Mouse (Mus musculus): Measurements from ENCODE around the gene 1700042G07Rik. TPM values are rescaled to one million over a fixed set of nuclear protein-coding genes. Genes with fewer than 3 reads are reported as not detected.

1700042G07Rik gene
- polyA plus RNA-seq, 1 experiment from 2014 or later, result not detected

DNA sequence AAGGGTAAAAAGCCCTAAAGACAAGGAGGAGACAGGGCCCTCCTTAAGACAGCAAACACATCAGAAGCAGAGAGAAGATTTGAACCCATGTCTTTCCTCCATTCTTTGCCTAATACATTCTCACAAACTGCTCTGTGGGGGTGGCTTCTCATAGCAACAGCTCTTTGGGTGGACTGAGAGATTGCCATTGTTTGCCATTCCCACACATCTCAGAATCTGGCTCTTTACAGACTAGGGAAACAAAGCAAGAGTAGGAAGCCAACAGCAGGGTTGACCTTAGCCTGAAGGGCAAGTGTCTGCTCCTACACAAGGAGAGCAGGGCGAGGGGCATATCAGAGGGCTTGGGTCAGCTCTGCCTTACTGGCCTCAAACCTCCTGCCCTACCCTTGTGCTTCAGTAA is 31.4 kb upstream of the 1700042G07Rik start:
- H3K36me3 ChIP-seq (ENCODE audit: control insufficient read depth, insufficient read depth, low read length), result no peaks in the 10 kb centered on the region
- no peak overlapping the region for H3K4me3 ChIP-seq (ENCODE audit: low read depth, low read length)
- no peaks in the 10 kb centered on the region for H3K9me3 ChIP-seq (ENCODE audit: control insufficient read depth, low read length)
- H3K27me3 ChIP-seq (replicated peaks; ENCODE audit: control insufficient read depth, insufficient read depth, low read length), result peaks cover 22% of the 10 kb centered on the region; the same call in 1 of the 2 replicates
- H3K4me2 ChIP-seq, result no peak overlapping the region
- peaks cover 3% of the 10 kb centered on the region; the same call in 1 of the 2 replicates for H3K4me1 ChIP-seq (replicated peaks; ENCODE audit: control insufficient read depth, insufficient read depth, low read length)
- DNase-seq (ENCODE audit: low spot score) (no peak), ATAC-seq (replicated peaks; ENCODE audit: low FRiP score) (no peak)
- 79% methylated on average over 1 of the region's 1 CpGs for WGBS
- H3K9ac ChIP-seq (ENCODE audit: low read depth, low read length), result no peak overlapping the region
- H3K27ac ChIP-seq (ENCODE audit: low read depth, low read length), result no peak overlapping the region

DNA sequence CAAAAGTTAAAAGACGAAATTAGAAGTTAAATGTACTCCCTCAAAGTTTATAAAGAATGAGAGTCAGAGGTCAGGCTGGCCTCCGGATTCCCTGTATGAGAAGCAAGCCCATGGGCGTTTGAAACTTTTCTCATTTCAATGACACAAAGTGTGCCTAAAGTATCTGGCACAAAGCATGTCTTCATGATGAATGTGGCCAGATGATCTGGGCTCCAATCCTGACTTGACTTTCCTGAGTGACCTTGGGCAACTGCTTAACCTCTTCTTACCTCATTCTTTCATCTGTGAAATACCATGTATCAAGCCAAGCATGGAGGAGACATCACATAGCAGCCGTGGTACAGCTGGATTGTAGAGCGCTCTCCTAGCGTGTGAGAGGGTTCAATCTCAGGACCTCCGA is 30.9 kb upstream of the 1700042G07Rik start:
- H3K4me1 ChIP-seq (replicated peaks; ENCODE audit: control insufficient read depth, insufficient read depth, low read length), result peaks cover 3% of the 10 kb centered on the region; the same call in 1 of the 2 replicates
- no peak overlapping the region for H3K4me2 ChIP-seq
- peaks cover 22% of the 10 kb centered on the region; the same call in 1 of the 2 replicates for H3K27me3 ChIP-seq (replicated peaks; ENCODE audit: control insufficient read depth, insufficient read depth, low read length)
- H3K27ac ChIP-seq (ENCODE audit: low read depth, low read length), result no peak overlapping the region
- whole genome bisulfite sequencing, result 79% methylated on average over 7 of the region's 7 CpGs
- H3K9ac ChIP-seq (ENCODE audit: low read depth, low read length), result no peak overlapping the region
- no peaks in the 10 kb centered on the region for H3K36me3 ChIP-seq (ENCODE audit: control insufficient read depth, insufficient read depth, low read length)
- ATAC-seq (replicated peaks; ENCODE audit: low FRiP score), result no peak
- no peak for DNase-seq (ENCODE audit: low spot score)
- no peak overlapping the region for H3K4me3 ChIP-seq (ENCODE audit: low read depth, low read length)
- peaks cover 2% of the 10 kb centered on the region; the same call in 1 of the 2 replicates for H3K9me3 ChIP-seq (ENCODE audit: control insufficient read depth, low read length)

DNA sequence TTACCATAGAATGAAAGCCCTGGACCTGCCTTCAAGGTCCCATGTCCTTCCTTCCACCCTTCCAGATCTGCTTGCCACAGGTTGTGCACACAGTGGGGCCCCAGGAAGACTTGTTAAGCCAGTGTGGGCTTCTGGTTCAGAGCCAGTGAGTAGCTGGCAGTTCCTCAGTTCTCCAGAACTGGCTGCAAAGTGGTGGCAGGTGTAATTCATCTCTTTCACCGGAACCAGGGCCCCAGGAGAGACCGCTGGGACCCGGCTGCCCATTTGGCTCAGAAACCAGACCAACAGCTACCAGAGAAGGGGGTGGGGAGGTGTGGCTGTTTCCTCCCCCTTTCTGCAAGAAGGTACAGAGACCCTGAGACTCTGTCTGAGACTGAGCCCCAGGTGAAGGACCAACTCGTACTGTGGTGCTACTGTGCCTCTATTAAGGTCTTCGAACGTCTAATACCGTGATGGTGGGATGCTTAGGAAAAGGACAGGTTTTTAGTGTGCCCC is 29.8 kb upstream of the 1700042G07Rik start:
- Histone ChIP-seq H3K9me3 (ENCODE audit: control insufficient read depth, low read length) (peaks cover 3% of the 10 kb centered on the region; the same call in 1 of the 2 replicates), H3K9ac (ENCODE audit: low read depth, low read length) (no peak overlapping the region), H3K4me2 (peak overlapping the region; percentile 98), H3K36me3 (ENCODE audit: control insufficient read depth, insufficient read depth, low read length) (no peaks in the 10 kb centered on the region), H3K4me1 (replicated peaks; ENCODE audit: control insufficient read depth, insufficient read depth, low read length) (peaks cover 3% of the 10 kb centered on the region; the same call in 1 of the 2 replicates), H3K4me3 (ENCODE audit: low read depth, low read length) (peak overlapping the region; percentile 66; the same call in 1 of the 2 replicates), H3K27me3 (replicated peaks; ENCODE audit: control insufficient read depth, insufficient read depth, low read length) (peaks cover 22% of the 10 kb centered on the region; the same call in 1 of the 2 replicates), H3K27ac (ENCODE audit: low read depth, low read length) (no peak overlapping the region)
- 12% methylated on average over 7 of the region's 7 CpGs for WGBS
- ATAC-seq (replicated peaks; ENCODE audit: low FRiP score), result no peak
- DNase-seq (ENCODE audit: low spot score), result no peak

DNA sequence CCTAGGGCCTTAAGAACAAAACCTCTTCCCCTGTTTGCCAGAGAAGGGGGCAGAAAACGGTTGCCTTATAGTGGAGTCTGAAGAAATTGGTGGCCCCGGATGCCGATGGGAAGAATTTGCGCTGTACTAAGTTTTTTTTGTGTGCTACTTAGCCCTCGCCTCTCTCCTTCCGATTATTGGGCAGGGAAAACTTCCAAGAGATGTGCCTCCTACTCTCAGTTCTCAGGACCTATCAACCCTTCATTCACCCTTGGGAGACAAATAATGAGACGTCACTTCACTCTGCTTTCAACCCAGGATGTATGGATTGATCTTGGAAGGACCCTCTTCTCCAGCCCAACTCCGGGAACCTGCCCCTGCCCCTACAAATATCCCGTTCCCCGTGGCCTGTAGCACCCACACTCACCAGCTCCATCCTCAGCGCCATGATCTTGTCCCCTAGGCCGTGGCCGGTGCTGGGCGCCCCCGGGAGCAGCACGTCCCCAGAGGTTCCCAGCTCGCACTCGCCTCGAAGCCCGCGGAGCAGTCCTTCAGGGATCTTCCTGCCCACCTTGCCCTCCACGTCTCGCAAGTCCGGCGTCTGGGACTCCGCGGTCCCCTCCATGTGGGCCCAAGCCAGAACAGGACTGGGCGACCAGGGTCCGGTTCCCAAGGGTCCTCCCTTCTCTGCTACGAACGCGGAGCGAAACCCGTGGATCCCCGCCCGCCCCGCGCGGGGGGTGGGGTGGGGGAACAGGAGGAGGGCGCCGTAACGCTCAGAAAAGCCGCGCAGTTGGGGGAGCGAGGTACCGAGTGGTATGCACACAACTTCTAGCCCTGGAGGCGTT is 29.1 kb upstream of the 1700042G07Rik start:
- Histone ChIP-seq H3K36me3 (ENCODE audit: control insufficient read depth, insufficient read depth, low read length) (no peaks in the 10 kb centered on the region), H3K9me3 (ENCODE audit: control insufficient read depth, low read length) (peaks cover 3% of the 10 kb centered on the region; the same call in 1 of the 2 replicates), H3K4me1 (replicated peaks; ENCODE audit: control insufficient read depth, insufficient read depth, low read length) (peaks cover 3% of the 10 kb centered on the region; the same call in 1 of the 2 replicates), H3K27me3 (replicated peaks; ENCODE audit: control insufficient read depth, insufficient read depth, low read length) (peaks cover 22% of the 10 kb centered on the region; the same call in 1 of the 2 replicates), H3K27ac (ENCODE audit: low read depth, low read length) (no peak overlapping the region), H3K4me3 (ENCODE audit: low read depth, low read length) (peak overlapping the region; percentile 66), H3K9ac (ENCODE audit: low read depth, low read length) (peak overlapping the region; percentile 66), H3K4me2 (peak overlapping the region; percentile 98)
- 1% methylated on average over 43 of the region's 47 CpGs for WGBS
- DNase-seq (ENCODE audit: low spot score) (peak; percentile 67), ATAC-seq (replicated peaks; ENCODE audit: low FRiP score) (peak; percentile 62)

DNA sequence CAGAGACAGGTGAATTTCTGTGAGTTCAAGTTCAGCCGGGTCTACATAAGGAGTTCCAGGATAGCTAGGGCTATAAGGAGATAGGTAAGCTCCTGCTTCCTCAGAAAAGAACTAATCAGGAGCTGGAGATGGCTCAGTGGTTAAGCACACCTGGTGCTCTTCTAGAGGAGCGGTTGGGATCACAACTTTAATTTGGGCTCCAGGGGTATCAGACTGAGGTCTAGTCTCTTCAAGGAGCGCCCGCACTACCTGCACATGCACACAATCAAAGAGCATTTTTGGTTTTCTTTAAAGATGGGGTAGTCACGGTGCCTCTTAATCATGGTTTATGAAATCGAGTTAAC is 23.4 kb upstream of the 1700042G07Rik start:
- peak overlapping the region; percentile 89 for H3K27ac ChIP-seq (ENCODE audit: low read depth, low read length)
- 30% methylated on average over 6 of the region's 6 CpGs for WGBS
- DNase-seq (ENCODE audit: low spot score), result no peak
- H3K36me3 ChIP-seq (ENCODE audit: control insufficient read depth, insufficient read depth, low read length), result peaks cover 19% of the 10 kb centered on the region
- H3K9me3 ChIP-seq (ENCODE audit: control insufficient read depth, low read length), result peaks cover 3% of the 10 kb centered on the region; the same call in 1 of the 2 replicates
- H3K9ac ChIP-seq (ENCODE audit: low read depth, low read length), result peak overlapping the region; percentile 83
- H3K4me1 ChIP-seq (replicated peaks; ENCODE audit: control insufficient read depth, insufficient read depth, low read length), result peaks cover 6% of the 10 kb centered on the region
- H3K4me3 ChIP-seq (ENCODE audit: low read depth, low read length), result peak overlapping the region; percentile 84
- peak; percentile 25 for ATAC-seq (replicated peaks; ENCODE audit: low FRiP score)
- no peaks in the 10 kb centered on the region for H3K27me3 ChIP-seq (replicated peaks; ENCODE audit: control insufficient read depth, insufficient read depth, low read length)
- peak overlapping the region; percentile 77 for H3K4me2 ChIP-seq

DNA sequence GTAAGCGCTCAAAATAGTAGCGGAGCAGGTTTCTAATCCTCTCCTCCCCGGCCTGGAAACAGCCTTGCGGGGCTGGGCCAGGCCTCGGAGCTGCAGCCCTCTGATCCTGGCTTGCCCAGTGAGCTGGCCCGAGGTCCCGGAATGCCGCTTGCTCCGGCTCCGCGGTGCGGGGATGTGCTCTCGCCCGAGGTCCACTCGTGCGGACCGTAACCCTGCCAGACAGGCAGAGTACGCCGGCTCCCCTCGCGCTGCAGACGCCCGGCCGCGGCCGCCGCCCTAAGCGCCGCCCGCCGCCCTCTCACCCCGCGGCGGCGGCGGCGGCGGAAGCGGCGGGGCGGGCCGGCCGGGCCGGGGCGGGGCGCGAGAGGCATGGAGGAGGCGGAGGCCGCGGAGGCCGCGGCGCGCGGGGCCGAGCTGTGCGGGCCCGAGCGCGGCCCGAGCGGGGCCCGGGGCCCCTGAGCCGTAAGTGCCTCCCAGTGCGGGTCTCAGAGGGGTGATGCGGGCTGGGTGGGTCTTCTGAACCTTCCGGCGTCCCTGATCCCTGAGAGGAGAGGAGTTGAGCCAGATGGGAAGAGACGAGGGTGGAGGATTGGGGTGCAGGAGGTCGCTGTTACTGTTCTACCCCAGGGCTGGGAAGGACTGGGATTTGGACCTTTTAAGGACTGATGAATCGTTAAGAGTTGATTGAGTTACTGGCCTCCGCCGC is 22.9 kb upstream of the 1700042G07Rik start:
- ATAC-seq (replicated peaks; ENCODE audit: low FRiP score) (peak; percentile 91), DNase-seq (ENCODE audit: low spot score) (peak; percentile 81)
- Histone ChIP-seq H3K9me3 (ENCODE audit: control insufficient read depth, low read length) (peaks cover 3% of the 10 kb centered on the region; the same call in 1 of the 2 replicates), H3K4me2 (peak overlapping the region; percentile 77), H3K27ac (ENCODE audit: low read depth, low read length) (peak overlapping the region; percentile 89), H3K9ac (ENCODE audit: low read depth, low read length) (peak overlapping the region; percentile 83), H3K27me3 (replicated peaks; ENCODE audit: control insufficient read depth, insufficient read depth, low read length) (no peaks in the 10 kb centered on the region), H3K4me3 (ENCODE audit: low read depth, low read length) (peak overlapping the region; percentile 84), H3K36me3 (ENCODE audit: control insufficient read depth, insufficient read depth, low read length) (peaks cover 23% of the 10 kb centered on the region), H3K4me1 (replicated peaks; ENCODE audit: control insufficient read depth, insufficient read depth, low read length) (peaks cover 6% of the 10 kb centered on the region; the same call in 1 of the 2 replicates)
- WGBS, result under 1% methylated on average over 67 of the region's 73 CpGs

DNA sequence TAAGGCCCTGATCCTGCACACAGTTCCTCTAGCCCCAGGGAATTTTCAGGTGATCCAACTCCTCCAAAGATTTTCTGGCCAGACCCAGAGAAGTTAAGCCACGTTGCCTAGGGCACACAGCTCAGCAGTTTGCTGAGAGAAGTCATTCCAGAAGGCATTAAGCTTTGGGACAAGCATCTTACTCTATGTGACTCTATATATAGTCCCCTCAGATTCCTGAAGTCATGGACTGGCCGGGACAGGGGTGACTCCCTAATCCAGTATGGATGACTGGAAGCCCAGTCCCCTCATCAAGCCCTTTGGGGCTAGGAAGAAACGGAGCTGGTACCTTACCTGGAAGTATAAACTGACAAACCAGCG is 22.3 kb upstream of the 1700042G07Rik start:
- DNase-seq (ENCODE audit: low spot score), result no peak
- Histone ChIP-seq H3K9ac (ENCODE audit: low read depth, low read length) (peak overlapping the region; percentile 83), H3K27me3 (replicated peaks; ENCODE audit: control insufficient read depth, insufficient read depth, low read length) (no peaks in the 10 kb centered on the region), H3K4me2 (peak overlapping the region; percentile 77), H3K36me3 (ENCODE audit: control insufficient read depth, insufficient read depth, low read length) (peaks cover 28% of the 10 kb centered on the region), H3K27ac (ENCODE audit: low read depth, low read length) (no peak overlapping the region), H3K4me1 (replicated peaks; ENCODE audit: control insufficient read depth, insufficient read depth, low read length) (peaks cover 6% of the 10 kb centered on the region; the same call in 1 of the 2 replicates), H3K9me3 (ENCODE audit: control insufficient read depth, low read length) (peaks cover 3% of the 10 kb centered on the region; the same call in 1 of the 2 replicates), H3K4me3 (ENCODE audit: low read depth, low read length) (peak overlapping the region; percentile 84)
- WGBS, result 19% methylated on average over 4 of the region's 4 CpGs
- ATAC-seq (replicated peaks; ENCODE audit: low FRiP score), result peak; percentile 27

DNA sequence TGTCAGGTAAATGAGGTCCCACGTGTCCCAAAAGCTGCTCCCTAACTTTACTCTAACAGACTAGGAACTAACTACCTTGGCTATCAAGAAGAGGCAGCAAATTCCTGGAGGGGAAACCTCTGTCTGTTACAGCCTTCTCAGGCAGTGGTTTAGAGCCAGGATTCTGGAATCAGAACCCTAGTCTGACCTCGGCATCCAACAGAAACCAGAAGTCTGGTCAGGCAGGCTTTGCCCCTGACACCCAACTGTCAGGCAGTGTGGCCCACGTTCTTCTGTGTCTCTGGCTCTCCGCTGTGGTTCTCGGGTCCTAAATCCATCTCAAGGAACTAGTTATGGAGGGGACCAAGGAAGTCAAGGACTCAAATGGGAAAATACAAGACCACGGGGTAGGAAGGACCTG is 21.9 kb upstream of the 1700042G07Rik start, which contains the start of gene Lurap1:
Gene Lurap1 (minus strand): TSS at position 101 of the 400 bp plus-strand sequence.
- no peak for ATAC-seq (replicated peaks; ENCODE audit: low FRiP score)
- DNase-seq (ENCODE audit: low spot score), result no peak
- Histone ChIP-seq H3K4me1 (replicated peaks; ENCODE audit: control insufficient read depth, insufficient read depth, low read length) (peaks cover 6% of the 10 kb centered on the region; the same call in 1 of the 2 replicates), H3K9me3 (ENCODE audit: control insufficient read depth, low read length) (peaks cover 3% of the 10 kb centered on the region; the same call in 1 of the 2 replicates), H3K4me3 (ENCODE audit: low read depth, low read length) (peak within 1 kb of the TSS; percentile 84), H3K9ac (ENCODE audit: low read depth, low read length) (peak within 1 kb of the TSS; percentile 83), H3K27me3 (replicated peaks; ENCODE audit: control insufficient read depth, insufficient read depth, low read length) (no peaks in the 10 kb centered on the region), H3K27ac (ENCODE audit: low read depth, low read length) (peak within 1 kb of the TSS; percentile 89), H3K36me3 (ENCODE audit: control insufficient read depth, insufficient read depth, low read length) (peaks cover 32% of the 10 kb centered on the region), H3K4me2 (peak within 1 kb of the TSS; percentile 77)
- 73% methylated on average over 6 of the region's 6 CpGs for WGBS

All from liver, embryonic 11.5 days (tissue).